Mouse (Mus musculus) myocyte (in vitro differentiated cells): ENCODE measurements around the gene Arsj.

Experiments
- E2F4 ChIP-seq: IDR thresholded peaks from one replicate; pipeline ENCODE4 v1.6.1; 2011; ENCODE audit warnings: mild to moderate bottlenecking, control low read depth, moderate library complexity; ENCODE audit not compliant: insufficient read depth
- MAX ChIP-seq: IDR thresholded peaks from one replicate; pipeline ENCODE4 v1.6.1; 2011; ENCODE audit warnings: low read depth, mild to moderate bottlenecking, control low read depth
- MYOG ChIP-seq, 3 experiments: IDR thresholded peaks; one replicate each; pipeline ENCODE4 v1.6.1; 2011; ENCODE audit warnings: control low read depth in 2 of 3, low read depth in 2 of 3, mild to moderate bottlenecking in 2 of 3; ENCODE audit not compliant: insufficient read length in 2 of 3, control insufficient read depth in 1 of 3, insufficient read depth in 1 of 3
- POLR2A ChIP-seq: IDR thresholded peaks from one replicate; pipeline ENCODE4 v1.6.1; 2011; ENCODE audit warnings: low read depth, mild to moderate bottlenecking, control low read depth, moderate library complexity; ENCODE audit not compliant: insufficient read length
- POLR2AphosphoS2 ChIP-seq: IDR thresholded peaks from one replicate; pipeline ENCODE4 v1.6.1; 2011; ENCODE audit warnings: low read depth, control low read depth; ENCODE audit not compliant: insufficient read length
- SRF ChIP-seq: IDR thresholded peaks from one replicate; pipeline ENCODE4 v1.6.1; 2011; ENCODE audit warnings: low read depth; ENCODE audit not compliant: control insufficient read depth, insufficient read length
- TCF12 ChIP-seq: IDR thresholded peaks from one replicate; pipeline ENCODE4 v1.6.1; 2011; ENCODE audit warnings: mild to moderate bottlenecking, control low read depth; ENCODE audit not compliant: poor library complexity, insufficient read depth, severe bottlenecking
- USF1 ChIP-seq: IDR thresholded peaks from one replicate; pipeline ENCODE4 v1.6.1; 2011; ENCODE audit warnings: low read depth, mild to moderate bottlenecking, control low read depth, moderate library complexity

- TF ChIP-seq MAX (no peak), POLR2A (no peak), SRF (no peak), USF1 (no peak), POLR2AphosphoS2 (no peak), E2F4 (no peak), MYOG (IDR thresholded peaks at IDR 0.05; ENCODE audit: control insufficient read depth in 1 of 3, insufficient read depth in 1 of 3, insufficient read length in 2 of 3, low read depth in 2 of 3) (no peak), TCF12 (no peak)
Measured at GRCm38 (mm10) chr3:126463119-126463815, 99.8 kb downstream of the Arsj start.
